Mouse (Mus musculus): ENCODE measurements around the gene Slit3. TPM values are rescaled to one million over a fixed set of nuclear protein-coding genes. Genes with fewer than 3 reads are reported as not detected.

Slit3 gene
- polyA plus RNA-seq, 1 experiment from 2014 or later, result 21.9 TPM

DNA sequence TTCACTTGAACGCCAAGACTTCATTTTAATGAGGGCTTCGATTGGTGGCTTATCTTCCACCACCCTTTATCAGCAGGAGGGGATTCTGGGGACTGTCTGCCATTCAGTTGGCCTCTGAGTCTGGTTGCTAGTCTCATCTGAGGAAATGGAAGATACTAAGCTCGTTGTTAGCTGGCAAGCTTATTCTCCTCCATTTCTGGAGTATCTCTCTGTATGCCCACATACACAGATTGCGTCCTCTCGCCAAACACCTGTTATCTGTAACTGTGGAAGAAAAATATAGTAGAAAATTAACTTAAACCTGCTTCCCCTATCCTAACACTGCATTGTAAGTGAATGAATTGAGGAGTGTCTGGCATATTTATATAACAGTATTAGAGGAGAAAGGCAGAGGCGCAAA is 240.0 kb downstream of the Slit3 start:
- no peaks in the 10 kb centered on the region for H3K9me3 ChIP-seq (replicated peaks)
- H3K36me3 ChIP-seq, result peaks cover 16% of the 10 kb centered on the region
- WGBS, result 91% methylated on average over 6 of the region's 6 CpGs
- no peak overlapping the region for H3K27ac ChIP-seq
- H3K27me3 ChIP-seq (ENCODE audit: low read depth, poor library complexity, severe bottlenecking), result no peaks in the 10 kb centered on the region
- peaks cover 60% of the 10 kb centered on the region for H3K4me1 ChIP-seq
- H3K4me3 ChIP-seq, result no peak overlapping the region
- DNase-seq (ENCODE audit: low spot score), result no peak

DNA sequence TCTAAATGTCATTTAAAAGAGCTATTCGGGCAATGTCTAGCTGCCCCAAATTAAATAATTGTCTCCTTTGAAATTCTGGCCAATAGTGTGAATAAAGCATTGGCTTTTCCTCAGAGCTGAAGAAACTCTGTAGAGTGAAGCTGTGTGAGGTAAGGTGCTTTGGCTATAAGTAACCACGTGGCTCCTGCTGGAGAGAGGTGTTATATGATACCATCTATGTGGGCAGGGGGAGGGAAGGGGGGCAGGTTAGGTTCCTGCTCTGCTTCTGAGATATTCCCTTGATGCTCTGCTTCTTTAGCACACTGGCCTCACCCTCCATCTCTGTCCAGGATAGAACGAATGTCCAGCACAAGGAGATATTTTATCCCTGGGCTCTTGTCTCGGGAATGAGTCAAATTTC is 242.0 kb downstream of the Slit3 start:
- Histone ChIP-seq H3K9me3 (replicated peaks) (no peaks in the 10 kb centered on the region), H3K4me1 (peaks cover 41% of the 10 kb centered on the region), H3K4me3 (no peak overlapping the region), H3K27ac (0 out of 2 replicates have a peak overlapping the region, but pooled peaks have one; percentile 28), H3K27me3 (ENCODE audit: low read depth, poor library complexity, severe bottlenecking) (no peaks in the 10 kb centered on the region), H3K36me3 (peaks cover 28% of the 10 kb centered on the region)
- 58% methylated on average over 4 of the region's 4 CpGs for WGBS
- no peak for DNase-seq (ENCODE audit: low spot score)

DNA sequence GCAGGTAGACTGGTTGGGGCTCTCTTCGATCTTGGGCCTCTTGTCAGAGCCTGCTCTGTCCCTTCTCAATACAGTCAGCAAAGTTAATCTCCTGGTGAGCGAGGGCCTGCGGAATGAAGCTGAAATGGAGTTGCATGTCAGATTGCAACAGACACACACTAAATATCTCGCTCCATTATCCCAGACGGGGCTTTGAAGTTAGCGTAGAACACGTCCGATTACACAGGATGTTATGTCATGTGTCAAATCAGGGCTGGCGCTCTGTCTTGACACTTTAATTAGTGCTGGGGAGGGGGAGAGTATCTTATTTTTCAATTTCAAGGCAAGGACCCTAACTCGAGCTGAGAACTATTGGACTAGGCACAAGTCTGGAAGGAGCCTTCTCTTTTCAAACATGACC is 243.4 kb downstream of the Slit3 start:
- H3K36me3 ChIP-seq, result peaks cover 17% of the 10 kb centered on the region
- H3K4me3 ChIP-seq, result no peak overlapping the region
- DNase-seq (ENCODE audit: low spot score), result no peak
- no peaks in the 10 kb centered on the region for H3K27me3 ChIP-seq (ENCODE audit: low read depth, poor library complexity, severe bottlenecking)
- peaks cover 55% of the 10 kb centered on the region for H3K4me1 ChIP-seq
- 25% methylated on average over 10 of the region's 10 CpGs for WGBS
- peak overlapping the region; percentile 30; the same call in 1 of the 2 replicates for H3K27ac ChIP-seq
- no peaks in the 10 kb centered on the region for H3K9me3 ChIP-seq (replicated peaks)

DNA sequence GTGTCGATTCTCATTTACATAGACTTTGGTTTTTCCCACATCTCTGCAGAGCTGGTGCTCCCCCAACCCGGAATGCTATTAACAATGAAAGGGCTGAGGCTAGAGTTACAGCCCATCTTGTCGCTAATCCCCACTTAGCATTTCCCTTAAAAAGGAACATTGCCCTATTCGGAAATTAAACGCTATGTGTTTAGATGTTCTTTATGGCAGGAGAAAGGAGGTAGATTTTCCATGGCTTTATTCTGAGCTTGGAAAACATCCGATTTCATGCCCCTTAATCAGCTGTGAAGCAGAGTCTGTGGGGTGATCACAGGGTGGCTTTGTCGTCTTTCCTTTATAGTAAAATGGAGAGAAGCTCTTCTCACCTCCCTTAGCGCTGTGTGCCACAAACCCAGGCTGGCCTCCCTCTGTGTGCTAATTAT is 244.5 kb downstream of the Slit3 start:
- Histone ChIP-seq H3K27me3 (ENCODE audit: low read depth, poor library complexity, severe bottlenecking) (no peaks in the 10 kb centered on the region), H3K4me3 (no peak overlapping the region), H3K9me3 (replicated peaks) (no peaks in the 10 kb centered on the region), H3K4me1 (peaks cover 66% of the 10 kb centered on the region), H3K27ac (0 out of 2 replicates have a peak overlapping the region, but pooled peaks have one; percentile 30), H3K36me3 (peaks cover 12% of the 10 kb centered on the region; the same call in 1 of the 2 replicates)
- 26% methylated on average over 8 of the region's 8 CpGs for WGBS
- no peak for DNase-seq (ENCODE audit: low spot score)

- DNase-seq (ENCODE audit: low spot score), result no peak
- H3K27me3 ChIP-seq (ENCODE audit: low read depth, poor library complexity, severe bottlenecking), result no peaks in the 10 kb centered on the region
- peaks cover 76% of the 10 kb centered on the region for H3K4me1 ChIP-seq
- H3K36me3 ChIP-seq, result peaks cover 12% of the 10 kb centered on the region; the same call in 1 of the 2 replicates
- 72% methylated on average over 4 of the region's 4 CpGs for WGBS
- H3K9me3 ChIP-seq (replicated peaks), result no peaks in the 10 kb centered on the region
- no peak overlapping the region for H3K4me3 ChIP-seq
- H3K27ac ChIP-seq, result no peak overlapping the region
Measured at GRCm38 (mm10) chr11:35366611-35367010, 245.6 kb downstream of the Slit3 start.

GRCm38 (mm10) chr11:35367248-35367647 is 246.2 kb downstream of the Slit3 start:
- Histone ChIP-seq H3K4me3 (no peak overlapping the region), H3K27me3 (ENCODE audit: low read depth, poor library complexity, severe bottlenecking) (no peaks in the 10 kb centered on the region), H3K9me3 (replicated peaks) (0 out of 2 replicates have a peak, but pooled peaks cover under 1% of the 10 kb centered on the region), H3K36me3 (peaks cover 13% of the 10 kb centered on the region), H3K27ac (no peak overlapping the region), H3K4me1 (peaks cover 71% of the 10 kb centered on the region)
- WGBS, result 87% methylated on average over 4 of the region's 4 CpGs
- no peak for DNase-seq (ENCODE audit: low spot score)

DNA sequence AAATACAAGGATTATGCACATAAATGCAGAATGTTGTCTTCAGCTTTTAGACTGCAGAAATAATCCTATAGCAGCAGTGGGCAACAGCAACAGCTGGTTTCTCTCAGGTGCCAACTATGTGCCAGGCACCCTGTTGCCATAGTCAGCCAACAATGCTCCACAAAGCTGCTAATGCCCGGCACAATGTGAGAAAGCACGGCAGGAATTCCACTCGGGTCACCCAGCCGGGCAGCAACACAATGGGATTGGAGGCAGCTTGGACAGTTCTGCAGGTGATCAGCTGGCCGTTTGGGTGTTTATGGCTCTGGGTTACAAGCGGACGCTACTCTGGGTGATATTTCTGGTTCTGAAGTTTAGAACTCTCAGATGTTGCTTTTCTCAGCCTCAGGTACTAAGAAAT is 248.9 kb downstream of the Slit3 start:
- WGBS, result 38% methylated on average over 7 of the region's 7 CpGs
- Histone ChIP-seq H3K36me3 (peaks cover 21% of the 10 kb centered on the region), H3K4me3 (no peak overlapping the region), H3K9me3 (replicated peaks) (peaks cover 2% of the 10 kb centered on the region; the same call in 1 of the 2 replicates), H3K4me1 (peaks cover 52% of the 10 kb centered on the region), H3K27ac (peak overlapping the region; percentile 68; the same call in 1 of the 2 replicates), H3K27me3 (ENCODE audit: low read depth, poor library complexity, severe bottlenecking) (no peaks in the 10 kb centered on the region)
- no peak for DNase-seq (ENCODE audit: low spot score)

DNA sequence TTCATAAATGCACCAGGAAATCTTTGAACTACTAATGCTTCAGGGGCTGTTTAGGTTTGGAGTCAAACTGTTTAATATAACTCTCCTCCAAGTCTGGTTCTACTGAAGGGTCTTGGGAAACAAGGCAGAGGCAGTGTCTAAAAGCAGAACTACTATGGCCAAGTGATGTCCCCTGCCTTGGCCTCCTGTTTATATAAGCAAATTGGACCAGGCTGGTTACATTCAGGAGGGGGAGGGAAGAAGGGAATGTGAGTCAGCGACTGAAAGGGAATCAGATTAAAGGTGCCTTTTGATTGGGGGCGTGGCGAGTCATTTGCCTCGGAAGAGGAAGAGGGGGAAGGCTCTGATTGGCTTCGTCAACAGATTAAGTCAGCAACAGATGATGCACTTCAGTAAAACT is 249.7 kb downstream of the Slit3 start:
- no peaks in the 10 kb centered on the region for H3K27me3 ChIP-seq (ENCODE audit: low read depth, poor library complexity, severe bottlenecking)
- no peak for DNase-seq (ENCODE audit: low spot score)
- 5% methylated on average over 5 of the region's 5 CpGs for WGBS
- H3K9me3 ChIP-seq (replicated peaks), result peaks cover 2% of the 10 kb centered on the region; the same call in 1 of the 2 replicates
- H3K36me3 ChIP-seq, result peaks cover 21% of the 10 kb centered on the region
- H3K4me3 ChIP-seq, result no peak overlapping the region
- peaks cover 49% of the 10 kb centered on the region for H3K4me1 ChIP-seq
- no peak overlapping the region for H3K27ac ChIP-seq

- Histone ChIP-seq H3K36me3 (peaks cover 20% of the 10 kb centered on the region), H3K4me3 (no peak overlapping the region), H3K9me3 (replicated peaks) (peaks cover 2% of the 10 kb centered on the region; the same call in 1 of the 2 replicates), H3K4me1 (peaks cover 46% of the 10 kb centered on the region), H3K27me3 (ENCODE audit: low read depth, poor library complexity, severe bottlenecking) (no peaks in the 10 kb centered on the region), H3K27ac (no peak overlapping the region)
- 94% methylated on average over 3 of the region's 3 CpGs for WGBS
- no peak for DNase-seq (ENCODE audit: low spot score)
Measured at GRCm38 (mm10) chr11:35372410-35372809, 251.4 kb downstream of the Slit3 start.

DNA sequence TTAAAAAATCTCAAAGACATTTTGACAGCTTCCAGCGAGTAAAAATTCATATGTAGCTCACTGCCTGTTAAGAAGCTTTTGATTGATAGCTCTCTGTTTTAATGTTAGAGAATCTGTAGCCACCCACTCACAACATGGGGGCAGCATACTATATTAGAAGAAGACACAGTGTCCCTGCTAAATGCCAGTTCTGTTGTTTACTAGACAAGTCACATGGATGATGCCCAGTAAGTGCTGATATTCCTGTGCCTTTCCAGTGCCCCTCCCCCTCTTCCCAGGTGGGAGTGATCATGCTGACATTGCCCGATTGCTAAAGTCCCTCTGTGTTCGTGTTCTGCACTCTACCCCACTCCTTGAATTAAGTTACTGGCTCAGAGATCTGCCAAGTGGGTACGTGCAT is 254.0 kb downstream of the Slit3 start:
- peaks cover 2% of the 10 kb centered on the region; the same call in 1 of the 2 replicates for H3K9me3 ChIP-seq (replicated peaks)
- H3K27me3 ChIP-seq (ENCODE audit: low read depth, poor library complexity, severe bottlenecking), result no peaks in the 10 kb centered on the region
- H3K27ac ChIP-seq, result no peak overlapping the region
- H3K4me3 ChIP-seq, result no peak overlapping the region
- H3K4me1 ChIP-seq, result peaks cover 45% of the 10 kb centered on the region
- H3K36me3 ChIP-seq, result peaks cover 26% of the 10 kb centered on the region
- WGBS, result 75% methylated on average over 4 of the region's 4 CpGs
- no peak for DNase-seq (ENCODE audit: low spot score)

GRCm38 (mm10) chr11:35378802-35379201 is 257.8 kb downstream of the Slit3 start:
- Histone ChIP-seq H3K4me1 (peaks cover 48% of the 10 kb centered on the region), H3K4me3 (no peak overlapping the region), H3K9me3 (replicated peaks) (no peaks in the 10 kb centered on the region), H3K27ac (0 out of 2 replicates have a peak overlapping the region, but pooled peaks have one; percentile 40), H3K27me3 (ENCODE audit: low read depth, poor library complexity, severe bottlenecking) (no peaks in the 10 kb centered on the region), H3K36me3 (peaks cover 17% of the 10 kb centered on the region)
- whole genome bisulfite sequencing, result 81% methylated on average over 7 of the region's 7 CpGs
- no peak for DNase-seq (ENCODE audit: low spot score)

DNA sequence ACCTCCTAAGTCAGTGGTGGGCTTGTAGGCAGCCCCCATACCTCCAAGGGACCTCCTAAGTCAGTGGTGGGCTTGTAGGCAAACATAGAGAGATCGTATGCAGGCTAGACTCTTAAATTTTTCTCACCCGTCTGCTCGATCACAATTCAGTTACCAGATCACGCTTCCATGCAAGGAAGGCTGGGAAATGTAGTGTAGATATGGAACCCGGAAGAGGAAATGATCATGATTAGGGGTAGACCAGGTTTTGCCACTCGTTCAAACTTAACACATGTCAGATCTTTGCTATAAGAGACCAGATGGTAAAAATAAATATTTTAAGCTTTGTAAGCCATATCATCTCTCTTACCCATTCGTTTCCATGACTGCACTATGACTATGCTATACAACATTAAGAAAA is 258.4 kb downstream of the Slit3 start:
- Histone ChIP-seq H3K27ac (no peak overlapping the region), H3K36me3 (peaks cover 17% of the 10 kb centered on the region), H3K4me3 (no peak overlapping the region), H3K27me3 (ENCODE audit: low read depth, poor library complexity, severe bottlenecking) (no peaks in the 10 kb centered on the region), H3K9me3 (replicated peaks) (no peaks in the 10 kb centered on the region), H3K4me1 (peaks cover 54% of the 10 kb centered on the region)
- 87% methylated on average over 7 of the region's 7 CpGs for whole genome bisulfite sequencing
- no peak for DNase-seq (ENCODE audit: low spot score)

DNA sequence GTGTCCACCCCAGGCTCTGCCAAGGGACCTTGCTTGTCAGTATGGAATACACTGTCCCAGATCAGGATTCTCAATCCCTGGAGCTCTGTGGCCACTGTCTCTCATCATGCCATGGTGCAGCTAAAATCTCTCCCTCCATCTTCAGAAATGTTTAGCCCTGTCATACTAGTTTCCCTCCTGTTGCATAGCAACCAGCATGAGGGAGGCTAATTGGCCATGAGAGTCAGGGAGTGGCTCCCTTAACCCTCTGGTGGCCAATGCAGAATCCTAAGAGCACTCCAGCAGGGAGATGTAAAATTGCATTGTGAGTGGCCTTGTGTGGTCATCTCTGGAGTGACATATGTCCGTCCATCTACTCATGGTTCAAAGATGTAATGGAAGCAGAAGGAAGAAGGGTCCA is 259.7 kb downstream of the Slit3 start:
- WGBS, result 78% methylated on average over 1 of the region's 1 CpGs
- Histone ChIP-seq H3K9me3 (replicated peaks) (no peaks in the 10 kb centered on the region), H3K27ac (no peak overlapping the region), H3K4me3 (no peak overlapping the region), H3K36me3 (peaks cover 17% of the 10 kb centered on the region), H3K4me1 (peaks cover 57% of the 10 kb centered on the region), H3K27me3 (ENCODE audit: low read depth, poor library complexity, severe bottlenecking) (no peaks in the 10 kb centered on the region)
- DNase-seq (ENCODE audit: low spot score), result no peak

DNA sequence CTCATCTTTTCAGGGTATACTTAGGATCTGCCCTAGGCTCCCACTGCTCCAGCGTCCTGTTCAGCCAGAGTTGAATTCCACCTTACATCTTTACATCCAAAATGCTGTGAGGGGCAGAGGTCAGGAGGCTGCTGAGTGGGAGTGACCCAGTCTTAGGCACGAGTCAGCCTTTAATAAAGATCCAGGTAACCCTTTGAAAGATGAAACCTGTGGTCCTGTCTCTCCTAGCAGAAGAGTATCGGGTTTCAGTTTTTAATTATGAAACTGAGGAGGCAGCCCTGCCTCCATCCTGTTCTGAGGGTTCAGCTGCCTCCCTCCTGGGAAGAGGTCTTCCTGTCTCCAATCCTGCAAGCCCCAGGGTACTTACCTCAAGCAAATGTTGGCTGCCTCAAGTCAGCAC is 264.4 kb downstream of the Slit3 start:
- H3K27me3 ChIP-seq (ENCODE audit: low read depth, poor library complexity, severe bottlenecking), result no peaks in the 10 kb centered on the region
- no peaks in the 10 kb centered on the region for H3K9me3 ChIP-seq (replicated peaks)
- DNase-seq (ENCODE audit: low spot score), result no peak
- 4% methylated on average over 3 of the region's 3 CpGs for WGBS
- peak overlapping the region; percentile 80 for H3K27ac ChIP-seq
- H3K4me1 ChIP-seq, result peaks cover 82% of the 10 kb centered on the region
- no peak overlapping the region for H3K4me3 ChIP-seq
- H3K36me3 ChIP-seq, result no peaks in the 10 kb centered on the region
